Mouse (Mus musculus): Measurements from ENCODE around the gene Ankfy1. TPM values are rescaled to one million over a fixed set of nuclear protein-coding genes. Genes with fewer than 3 reads are reported as not detected.
"Not testable (repeated sequence)": the region's sequence is repeated elsewhere in the genome, so short reads cannot be mapped to it uniquely, and the experiment has no call there.

The Ankfy1 gene
- polyA plus RNA-seq, 1 experiment from 2014 or later, result 29.2 TPM

GRCm38 (mm10) chr11:72733736-72734135 lies 43.9 kb downstream of the Ankfy1 start:
- Histone ChIP-seq H3K27me3 (replicated peaks; ENCODE audit: control insufficient read depth, insufficient read depth, low read length) (no peaks in the 10 kb centered on the region), H3K4me2 (ENCODE audit: low read depth, low read length) (no peak overlapping the region), H3K27ac (replicated peaks; ENCODE audit: low read depth, low read length) (no peak overlapping the region), H3K4me1 (ENCODE audit: control insufficient read depth, insufficient read depth, low read length) (no peaks in the 10 kb centered on the region), H3K4me3 (ENCODE audit: low read depth, low read length) (no peak overlapping the region), H3K36me3 (ENCODE audit: control insufficient read depth, insufficient read depth, low read length) (peaks cover 71% of the 10 kb centered on the region), H3K9ac (ENCODE audit: low read depth, low read length) (no peak overlapping the region), H3K9me3 (ENCODE audit: control insufficient read depth, low read length) (no peaks in the 10 kb centered on the region)
- WGBS, result 88% methylated on average over 3 of the region's 3 CpGs
- DNase-seq (ENCODE audit: low spot score), result no peak
- ATAC-seq (ENCODE audit: low read depth), result no peak

GRCm38 (mm10) chr11:72734840-72735518 lies 45.2 kb downstream of the Ankfy1 start:
- Histone ChIP-seq H3K27me3 (replicated peaks; ENCODE audit: control insufficient read depth, insufficient read depth, low read length) (no peaks in the 10 kb centered on the region), H3K9me3 (ENCODE audit: control insufficient read depth, low read length) (no peaks in the 10 kb centered on the region), H3K4me3 (ENCODE audit: low read depth, low read length) (no peak overlapping the region), H3K27ac (replicated peaks; ENCODE audit: low read depth, low read length) (no peak overlapping the region), H3K4me1 (ENCODE audit: control insufficient read depth, insufficient read depth, low read length) (no peaks in the 10 kb centered on the region), H3K9ac (ENCODE audit: low read depth, low read length) (no peak overlapping the region), H3K4me2 (ENCODE audit: low read depth, low read length) (no peak overlapping the region), H3K36me3 (ENCODE audit: control insufficient read depth, insufficient read depth, low read length) (peaks cover 66% of the 10 kb centered on the region)
- WGBS, result 75% methylated on average over 4 of the region's 4 CpGs
- ATAC-seq (ENCODE audit: low read depth) (no peak), DNase-seq (ENCODE audit: low spot score) (peak; percentile 22)

DNA sequence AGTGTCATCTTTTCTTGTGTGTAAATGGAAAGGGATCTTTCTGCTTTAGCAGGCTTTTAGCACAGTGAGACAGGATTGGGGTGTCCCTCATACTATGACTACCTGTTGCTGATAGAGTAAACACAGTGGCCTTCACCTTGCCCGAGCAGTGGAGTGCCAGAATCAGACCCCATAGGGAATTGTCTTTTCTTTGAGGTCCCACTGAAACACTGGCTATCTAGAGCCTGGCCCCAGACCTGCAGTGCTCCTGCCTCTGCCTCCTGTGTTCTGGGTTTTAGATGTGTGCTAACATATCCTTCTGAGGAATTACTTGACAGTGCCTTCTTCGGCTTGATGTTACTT lies 45.7 kb downstream of the Ankfy1 start:
- Histone ChIP-seq H3K9ac (ENCODE audit: low read depth, low read length) (no peak overlapping the region), H3K4me3 (ENCODE audit: low read depth, low read length) (no peak overlapping the region), H3K4me2 (ENCODE audit: low read depth, low read length) (no peak overlapping the region), H3K4me1 (ENCODE audit: control insufficient read depth, insufficient read depth, low read length) (no peaks in the 10 kb centered on the region), H3K36me3 (ENCODE audit: control insufficient read depth, insufficient read depth, low read length) (peaks cover 66% of the 10 kb centered on the region), H3K9me3 (ENCODE audit: control insufficient read depth, low read length) (no peaks in the 10 kb centered on the region), H3K27ac (replicated peaks; ENCODE audit: low read depth, low read length) (no peak overlapping the region), H3K27me3 (replicated peaks; ENCODE audit: control insufficient read depth, insufficient read depth, low read length) (no peaks in the 10 kb centered on the region)
- 93% methylated on average over 2 of the region's 2 CpGs for WGBS
- ATAC-seq (ENCODE audit: low read depth) (no peak), DNase-seq (ENCODE audit: low spot score) (no peak)

GRCm38 (mm10) chr11:72736320-72736719 lies 46.5 kb downstream of the Ankfy1 start:
- WGBS, result 75% methylated on average over 1 of the region's 1 CpGs
- Histone ChIP-seq H3K4me3 (ENCODE audit: low read depth, low read length) (no peak overlapping the region), H3K36me3 (ENCODE audit: control insufficient read depth, insufficient read depth, low read length) (peaks cover 65% of the 10 kb centered on the region), H3K27ac (replicated peaks; ENCODE audit: low read depth, low read length) (no peak overlapping the region), H3K4me1 (ENCODE audit: control insufficient read depth, insufficient read depth, low read length) (no peaks in the 10 kb centered on the region), H3K27me3 (replicated peaks; ENCODE audit: control insufficient read depth, insufficient read depth, low read length) (no peaks in the 10 kb centered on the region), H3K9me3 (ENCODE audit: control insufficient read depth, low read length) (no peaks in the 10 kb centered on the region), H3K9ac (ENCODE audit: low read depth, low read length) (no peak overlapping the region), H3K4me2 (ENCODE audit: low read depth, low read length) (no peak overlapping the region)
- DNase-seq (ENCODE audit: low spot score) (no peak), ATAC-seq (ENCODE audit: low read depth) (no peak)

- not testable (repeated sequence) for H3K27me3 ChIP-seq (replicated peaks; ENCODE audit: control insufficient read depth, insufficient read depth, low read length); H3K27ac ChIP-seq (replicated peaks; ENCODE audit: low read depth, low read length); ATAC-seq (ENCODE audit: low read depth); H3K9me3 ChIP-seq (ENCODE audit: control insufficient read depth, low read length); H3K9ac ChIP-seq (ENCODE audit: low read depth, low read length); DNase-seq (ENCODE audit: low spot score); H3K4me3 ChIP-seq (ENCODE audit: low read depth, low read length); H3K4me2 ChIP-seq (ENCODE audit: low read depth, low read length); H3K4me1 ChIP-seq (ENCODE audit: control insufficient read depth, insufficient read depth, low read length)
- 91% methylated on average over 5 of the region's 5 CpGs for WGBS
- peaks cover 59% of the 10 kb centered on the region for H3K36me3 ChIP-seq (ENCODE audit: control insufficient read depth, insufficient read depth, low read length)
Observed at GRCm38 (mm10) chr11:72737517-72737916, 47.7 kb downstream of the Ankfy1 start.

GRCm38 (mm10) chr11:72739048-72739447 lies 49.2 kb downstream of the Ankfy1 start:
- Histone ChIP-seq H3K4me3 (ENCODE audit: low read depth, low read length) (no peak overlapping the region), H3K27me3 (replicated peaks; ENCODE audit: control insufficient read depth, insufficient read depth, low read length) (no peaks in the 10 kb centered on the region), H3K4me1 (ENCODE audit: control insufficient read depth, insufficient read depth, low read length) (no peaks in the 10 kb centered on the region), H3K27ac (replicated peaks; ENCODE audit: low read depth, low read length) (no peak overlapping the region), H3K4me2 (ENCODE audit: low read depth, low read length) (no peak overlapping the region), H3K9ac (ENCODE audit: low read depth, low read length) (no peak overlapping the region), H3K36me3 (ENCODE audit: control insufficient read depth, insufficient read depth, low read length) (peaks cover 60% of the 10 kb centered on the region), H3K9me3 (ENCODE audit: control insufficient read depth, low read length) (no peaks in the 10 kb centered on the region)
- DNase-seq (ENCODE audit: low spot score) (no peak), ATAC-seq (ENCODE audit: low read depth) (no peak)
- 82% methylated on average over 1 of the region's 1 CpGs for WGBS

DNA sequence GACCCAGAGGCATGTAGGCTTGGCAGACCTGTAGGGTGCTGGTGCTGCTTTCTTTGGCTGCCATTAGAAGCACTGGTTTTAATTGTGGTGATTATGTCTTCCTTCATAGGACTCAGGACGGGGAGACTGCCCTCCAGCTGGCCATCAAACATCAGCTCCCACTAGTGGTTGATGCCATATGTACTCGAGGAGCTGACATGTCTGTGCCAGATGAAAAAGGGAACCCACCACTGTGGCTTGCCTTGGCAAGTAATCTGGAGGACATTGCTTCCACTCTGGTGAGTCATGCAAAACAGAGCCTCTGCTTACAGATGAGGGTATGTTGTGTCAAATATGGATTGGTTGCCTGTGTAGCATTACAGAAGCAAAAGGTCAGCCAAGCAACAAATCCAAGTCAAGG lies 62.1 kb downstream of the Ankfy1 start:
- WGBS, result 31% methylated on average over 2 of the region's 2 CpGs
- H3K4me3 ChIP-seq (ENCODE audit: low read depth, low read length), result no peak overlapping the region
- DNase-seq (ENCODE audit: low spot score) (peak; percentile 5), ATAC-seq (ENCODE audit: low read depth) (no peak)
- no peaks in the 10 kb centered on the region for H3K9me3 ChIP-seq (ENCODE audit: control insufficient read depth, low read length)
- peaks cover 98% of the 10 kb centered on the region for H3K36me3 ChIP-seq (ENCODE audit: control insufficient read depth, insufficient read depth, low read length)
- no peak overlapping the region for H3K4me2 ChIP-seq (ENCODE audit: low read depth, low read length)
- no peak overlapping the region for H3K27ac ChIP-seq (replicated peaks; ENCODE audit: low read depth, low read length)
- H3K4me1 ChIP-seq (ENCODE audit: control insufficient read depth, insufficient read depth, low read length), result no peaks in the 10 kb centered on the region
- no peak overlapping the region for H3K9ac ChIP-seq (ENCODE audit: low read depth, low read length)
- no peaks in the 10 kb centered on the region for H3K27me3 ChIP-seq (replicated peaks; ENCODE audit: control insufficient read depth, insufficient read depth, low read length)

- Histone ChIP-seq H3K36me3 (ENCODE audit: control insufficient read depth, insufficient read depth, low read length) (peaks cover 100% of the 10 kb centered on the region), H3K4me2 (ENCODE audit: low read depth, low read length) (no peak overlapping the region), H3K27me3 (replicated peaks; ENCODE audit: control insufficient read depth, insufficient read depth, low read length) (no peaks in the 10 kb centered on the region), H3K9me3 (ENCODE audit: control insufficient read depth, low read length) (no peaks in the 10 kb centered on the region), H3K4me1 (ENCODE audit: control insufficient read depth, insufficient read depth, low read length) (no peaks in the 10 kb centered on the region), H3K27ac (replicated peaks; ENCODE audit: low read depth, low read length) (no peak overlapping the region), H3K4me3 (ENCODE audit: low read depth, low read length) (no peak overlapping the region), H3K9ac (ENCODE audit: low read depth, low read length) (no peak overlapping the region)
- DNase-seq (ENCODE audit: low spot score) (no peak), ATAC-seq (ENCODE audit: low read depth) (no peak)
- WGBS, result 91% methylated on average over 5 of the region's 5 CpGs
Observed at GRCm38 (mm10) chr11:72758316-72758715, 68.5 kb downstream of the Ankfy1 start.

GRCm38 (mm10) chr11:72759581-72759980 lies 69.8 kb downstream of the Ankfy1 start:
- ATAC-seq (ENCODE audit: low read depth) (no peak), DNase-seq (ENCODE audit: low spot score) (no peak)
- no peaks in the 10 kb centered on the region for H3K9me3 ChIP-seq (ENCODE audit: control insufficient read depth, low read length)
- no peak overlapping the region for H3K27ac ChIP-seq (replicated peaks; ENCODE audit: low read depth, low read length)
- no peaks in the 10 kb centered on the region for H3K27me3 ChIP-seq (replicated peaks; ENCODE audit: control insufficient read depth, insufficient read depth, low read length)
- no peak overlapping the region for H3K4me2 ChIP-seq (ENCODE audit: low read depth, low read length)
- no peak overlapping the region for H3K4me3 ChIP-seq (ENCODE audit: low read depth, low read length)
- 93% methylated on average over 6 of the region's 6 CpGs for WGBS
- no peak overlapping the region for H3K9ac ChIP-seq (ENCODE audit: low read depth, low read length)
- peaks cover 100% of the 10 kb centered on the region for H3K36me3 ChIP-seq (ENCODE audit: control insufficient read depth, insufficient read depth, low read length)
- H3K4me1 ChIP-seq (ENCODE audit: control insufficient read depth, insufficient read depth, low read length), result no peaks in the 10 kb centered on the region
